Mouse (Mus musculus) liver, embryonic 11.5 days (tissue): ENCODE measurements at regions not wholly inside any gene's neighbourhood (a gene's known extent, or its start where the extent isn't known, plus 50 kb on each side); places are given as distances from the start of the nearest gene placed in this dataset.
"Not testable (repeated sequence)": the region's sequence is repeated elsewhere in the genome, so short reads cannot be mapped to it uniquely, and the experiment has no call there.

ENCODE experiments used
- ATAC-seq: fragments of 200-750 bp; cut with Nextera tagmentation; replicated peaks from 2 replicates; pipeline ENCODE4 v1.8.0; 2017; ENCODE audit warnings: moderate number of reproducible peaks, mild to moderate bottlenecking, moderate TSS enrichment, moderate library complexity; ENCODE audit not compliant: low FRiP score
- DNase-seq: peaks from one replicate; pipeline ENCODE4 v3.0.0-alpha.2; 2017; ENCODE audit warnings: low spot score
- H3K27ac ChIP-seq: fragments of 300-500 bp; sonication (generic); 2 replicates; pipeline ENCODE4 v1.5.1; 2014; ENCODE audit warnings: mild to moderate bottlenecking, low read depth, low read length, control low read depth
- H3K27me3 ChIP-seq: fragments of 300-500 bp; sonication (generic); replicated peaks from 2 replicates; pipeline ENCODE4 v1.6.1; 2014; ENCODE audit warnings: low read length, mixed read lengths; ENCODE audit not compliant: control insufficient read depth, insufficient read depth
- H3K36me3 ChIP-seq: fragments of 300-500 bp; sonication (generic); 2 replicates; pipeline ENCODE4 v1.6.1; 2014; ENCODE audit warnings: mild to moderate bottlenecking, low read length, moderate library complexity, mixed read lengths; ENCODE audit not compliant: control insufficient read depth, insufficient read depth
- H3K4me1 ChIP-seq: fragments of 300-500 bp; sonication (generic); replicated peaks from 2 replicates; pipeline ENCODE4 v1.6.1; 2014; ENCODE audit warnings: low read length, mixed read lengths; ENCODE audit not compliant: control insufficient read depth, insufficient read depth
- H3K4me2 ChIP-seq: fragments of 300-500 bp; sonication (generic); 2 replicates; pipeline ENCODE4 v1.6.1; 2014; ENCODE audit warnings: mild to moderate bottlenecking, control low read depth, moderate library complexity
- H3K4me3 ChIP-seq: fragments of 300-500 bp; sonication (generic); 2 replicates; pipeline ENCODE4 v1.5.1; 2014; ENCODE audit warnings: low read depth, low read length, control low read depth
- H3K9ac ChIP-seq: fragments of 300-500 bp; sonication (generic); 2 replicates; pipeline ENCODE4 v1.6.1; 2014; ENCODE audit warnings: low read depth, low read length, control low read depth
- H3K9me3 ChIP-seq: fragments of 300-500 bp; sonication (generic); 2 replicates; pipeline ENCODE4 v1.6.1; 2016; ENCODE audit warnings: low read length, inconsistent platforms, mixed read lengths; ENCODE audit not compliant: control insufficient read depth
- WGBS: fragments of 180-500 bp; shearing (Covaris S2); extraction: QIAGEN DNeasy Blood & Tissue Kit; methylation state at CpG from one replicate; pipeline ENCODE4 v1.1.7; 2014; 5-methylcytosine and 5-hydroxymethylcytosine counted together

DNA sequence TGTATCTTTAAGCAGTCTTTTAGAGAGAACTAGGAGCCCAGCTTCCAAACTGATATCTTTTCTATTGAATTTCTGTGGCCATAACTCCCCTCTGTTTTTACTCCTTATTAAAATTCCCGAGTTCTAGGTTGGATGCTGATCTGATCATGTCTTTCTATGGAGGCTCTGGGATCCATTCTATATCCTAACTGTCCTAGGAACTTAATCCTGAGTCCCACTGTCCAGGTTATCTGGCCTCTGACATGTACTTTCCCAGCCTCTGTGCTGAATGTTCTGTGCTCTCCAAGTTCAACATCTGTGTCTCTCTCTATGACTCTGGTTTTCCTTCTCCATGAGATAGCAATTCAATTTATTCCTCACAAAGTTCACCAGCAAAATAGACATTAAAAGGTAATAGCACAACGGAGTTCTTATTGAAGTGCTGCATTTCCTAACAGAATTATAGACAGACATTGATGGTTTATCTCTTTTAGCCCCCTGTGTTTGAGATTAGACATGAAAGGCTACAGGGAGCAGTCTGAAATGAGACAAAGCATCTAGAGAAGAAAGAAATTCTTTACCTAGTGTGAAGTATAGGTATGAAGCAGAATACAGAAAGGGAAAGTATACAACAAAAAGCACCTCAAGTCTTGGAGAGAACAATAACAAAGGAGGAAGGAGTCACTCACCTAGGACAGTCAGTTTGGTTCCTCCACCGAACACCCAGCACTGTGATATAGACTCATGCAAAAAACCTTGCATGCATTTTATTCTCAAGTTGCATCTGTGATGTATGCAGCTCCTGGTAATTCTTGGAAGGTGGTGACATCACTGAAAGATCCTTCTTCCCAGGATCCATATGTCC lies 185.9 kb downstream of the Hira start:
- Histone ChIP-seq H3K4me3 (no peak overlapping the region), H3K4me2 (no peak overlapping the region), H3K27ac (no peak overlapping the region), H3K36me3 (no peaks in the 10 kb centered on the region), H3K4me1 (no peaks in the 10 kb centered on the region), H3K9me3 (no peaks in the 10 kb centered on the region), H3K27me3 (no peaks in the 10 kb centered on the region), H3K9ac (no peak overlapping the region)
- WGBS = 56% methylated on average over 3 of the region's 3 CpGs
- DNase-seq (no peak), ATAC-seq (no peak)

DNA sequence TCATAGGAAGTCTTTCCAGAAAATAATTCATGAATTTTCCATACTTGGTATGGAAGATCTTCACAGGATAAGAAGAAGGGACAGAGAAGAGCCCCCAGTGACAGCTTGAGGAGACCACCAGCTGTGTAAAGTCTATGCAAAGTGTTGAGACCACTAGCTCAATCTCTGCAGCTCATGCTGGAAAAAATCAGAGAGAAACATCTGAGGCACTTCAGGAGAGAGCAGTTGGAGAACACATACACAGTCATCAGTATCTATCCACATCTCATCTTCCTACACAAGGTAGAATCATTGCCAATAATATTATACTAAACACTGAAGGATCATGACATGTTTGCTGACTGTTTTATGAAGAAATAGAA lies 186.5 kb downstream of the Hira start:
- Histone ChIP-seq H3K27ac (no peak overlapping the region), H3K9ac (no peak overlapping the region), H3K27me3 (no peaks in the 10 kb centered on the region), H3K4me3 (no peak overlapping the region), H3K9me3 (no peaks in the 10 kb centered on the region), H3K36me3 (no peaks in the 10 kb centered on the region), H3K4me2 (no peak overlapping the region), H3K4me1 (no peaks in the 10 kb centered on the region)
- ATAC-seq (no peak), DNase-seq (no peak)

DNA sequence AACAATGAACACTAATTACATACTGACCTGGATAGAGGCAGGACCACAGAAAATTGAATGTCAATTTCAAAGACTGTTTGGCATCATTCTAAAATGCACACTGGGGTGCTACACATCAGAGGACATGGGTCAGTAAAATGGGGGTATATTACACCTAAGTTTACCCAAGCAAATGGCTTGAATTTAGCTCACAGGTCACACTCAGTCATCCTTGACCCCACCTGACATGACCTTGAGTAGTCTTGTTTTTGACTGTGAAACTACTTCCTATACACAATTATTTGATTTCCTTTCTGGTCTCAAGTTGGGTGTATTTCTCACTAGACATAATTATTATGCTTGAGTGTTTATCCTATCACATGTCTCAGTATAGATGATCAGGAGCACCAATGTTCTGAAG lies 187.6 kb downstream of the Hira start:
- Histone ChIP-seq H3K4me2 (no peak overlapping the region), H3K27ac (no peak overlapping the region), H3K9me3 (no peaks in the 10 kb centered on the region), H3K36me3 (no peaks in the 10 kb centered on the region), H3K9ac (no peak overlapping the region), H3K4me1 (no peaks in the 10 kb centered on the region), H3K27me3 (no peaks in the 10 kb centered on the region), H3K4me3 (no peak overlapping the region)
- DNase-seq (no peak), ATAC-seq (no peak)

DNA sequence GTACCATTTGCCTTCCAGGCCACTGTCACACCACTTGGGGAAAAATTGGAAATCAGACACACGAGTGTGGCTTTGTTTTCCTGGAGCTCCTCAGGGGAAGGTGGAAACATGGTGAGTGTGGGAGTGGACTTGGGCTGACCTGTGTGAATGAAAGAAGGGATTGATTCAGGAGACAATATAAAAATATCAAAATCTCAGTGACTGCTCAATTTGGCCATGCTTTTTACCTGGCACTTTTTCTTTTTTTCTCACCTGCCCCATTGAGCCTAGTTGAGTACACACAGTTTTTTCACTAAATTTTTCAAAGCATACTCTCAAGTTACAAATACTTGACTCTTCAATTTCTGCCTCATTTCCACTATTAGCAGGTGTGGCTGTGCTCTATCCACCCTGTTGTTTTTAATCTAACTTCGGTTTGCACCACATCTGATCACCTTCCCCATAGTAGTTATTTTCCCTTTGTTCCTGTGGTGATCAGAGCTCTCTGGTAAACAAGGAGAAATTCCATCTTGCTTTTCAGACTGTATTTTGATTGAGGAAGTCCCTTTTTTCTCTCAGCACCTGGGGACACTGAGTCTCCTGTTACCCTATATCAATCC lies 188.8 kb downstream of the Hira start:
- Histone ChIP-seq H3K27ac (no peak overlapping the region), H3K4me2 (no peak overlapping the region), H3K4me3 (no peak overlapping the region), H3K9me3 (no peaks in the 10 kb centered on the region), H3K9ac (no peak overlapping the region), H3K4me1 (no peaks in the 10 kb centered on the region), H3K36me3 (no peaks in the 10 kb centered on the region), H3K27me3 (no peaks in the 10 kb centered on the region)
- WGBS = 67% methylated on average over 2 of the region's 2 CpGs
- DNase-seq = no peak
- no peak for ATAC-seq

DNA sequence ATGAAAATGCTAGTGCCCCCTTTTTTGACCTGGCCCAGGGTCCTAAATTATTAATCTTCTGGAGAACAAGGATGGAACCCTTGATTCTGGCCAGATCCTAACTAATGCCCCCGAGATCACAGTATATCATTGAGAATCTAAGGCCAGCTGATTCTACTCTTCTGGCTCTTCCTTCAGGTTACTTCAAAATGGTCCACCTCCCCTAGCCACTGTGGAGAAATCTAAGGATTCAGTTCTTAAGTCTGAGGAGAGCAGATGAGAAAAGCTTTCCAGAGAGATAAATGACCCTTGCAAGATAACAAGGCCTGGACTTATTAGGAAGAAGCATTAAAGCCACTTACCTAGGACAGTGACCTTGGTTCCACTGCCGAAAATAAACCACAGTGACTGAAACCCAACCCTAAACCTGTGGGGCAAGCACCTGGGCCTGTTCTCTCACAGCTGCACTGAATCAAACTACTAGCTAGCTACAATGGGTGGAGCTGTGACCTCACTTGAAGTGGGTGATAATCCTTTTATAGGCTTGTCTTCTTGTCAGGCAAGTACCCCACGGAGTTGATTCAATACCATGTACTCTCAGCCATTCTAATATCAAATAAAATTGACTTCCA lies 190.0 kb downstream of the Hira start:
- H3K4me3 ChIP-seq = no peak overlapping the region
- no peaks in the 10 kb centered on the region for H3K36me3 ChIP-seq
- 56% methylated on average over 3 of the region's 3 CpGs for WGBS
- H3K27ac ChIP-seq = no peak overlapping the region
- no peak for ATAC-seq
- H3K9ac ChIP-seq = no peak overlapping the region
- H3K27me3 ChIP-seq = no peaks in the 10 kb centered on the region
- H3K4me2 ChIP-seq = no peak overlapping the region
- no peaks in the 10 kb centered on the region for H3K4me1 ChIP-seq
- DNase-seq = no peak
- no peaks in the 10 kb centered on the region for H3K9me3 ChIP-seq

DNA sequence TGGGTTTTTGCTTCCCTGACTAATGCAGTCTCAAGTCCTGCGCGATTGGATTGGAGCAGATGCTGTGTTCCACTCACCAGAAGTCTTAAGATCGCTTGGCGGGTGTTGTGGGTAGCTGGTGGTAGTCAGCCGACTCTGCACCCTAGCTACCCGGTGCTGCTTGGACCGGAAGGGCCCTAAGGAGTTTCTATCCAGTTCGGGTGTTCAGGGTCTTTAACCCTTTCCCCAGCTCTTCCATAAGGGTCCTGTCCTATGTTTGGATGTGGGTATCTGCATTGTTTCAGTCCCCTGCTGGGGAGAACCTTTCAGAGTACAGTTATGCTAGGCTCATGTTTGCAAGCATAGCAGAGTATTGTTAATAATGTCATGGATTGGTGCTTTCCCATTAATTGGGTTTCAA lies 206.7 kb downstream of the Hira start:
- 52% methylated on average over 8 of the region's 8 CpGs for WGBS
- not testable (repeated sequence) for H3K9ac ChIP-seq, H3K36me3 ChIP-seq, H3K4me2 ChIP-seq, H3K27ac ChIP-seq, H3K4me1 ChIP-seq, H3K4me3 ChIP-seq, H3K27me3 ChIP-seq, DNase-seq, ATAC-seq, H3K9me3 ChIP-seq

DNA sequence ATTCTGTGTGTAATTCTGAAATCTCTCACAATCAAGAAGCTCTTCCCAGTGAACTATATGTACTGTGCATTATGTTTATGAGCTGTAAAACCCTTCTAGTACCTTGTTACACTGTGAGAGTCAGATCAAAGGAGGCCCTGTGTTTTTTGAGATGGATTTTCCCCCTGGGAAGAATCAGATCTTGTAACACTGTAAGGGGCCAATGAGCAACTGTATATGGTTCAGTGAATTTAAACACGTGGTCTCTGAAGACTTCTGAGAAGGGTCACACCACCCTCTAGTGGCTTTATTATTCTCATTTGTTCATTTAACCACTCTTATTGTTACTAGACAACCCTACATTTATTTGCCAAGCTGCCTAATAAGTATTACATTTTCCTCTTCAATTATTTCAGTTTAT lies 211.1 kb downstream of the Hira start:
- H3K4me2 ChIP-seq = no peak overlapping the region
- no peaks in the 10 kb centered on the region for H3K4me1 ChIP-seq
- no peak overlapping the region for H3K9ac ChIP-seq
- 13% methylated on average over 1 of the region's 1 CpGs for WGBS
- H3K4me3 ChIP-seq = no peak overlapping the region
- ATAC-seq = 0 out of 2 replicates have a peak, but pooled peaks have one; percentile 10
- H3K27ac ChIP-seq = no peak overlapping the region
- no peaks in the 10 kb centered on the region for H3K27me3 ChIP-seq
- no peaks in the 10 kb centered on the region for H3K36me3 ChIP-seq
- H3K9me3 ChIP-seq = no peaks in the 10 kb centered on the region
- DNase-seq = no peak
